Mouse (Mus musculus) gastrocnemius, postnatal 10 days (tissue): Measurements from ENCODE around the gene Pgc. TPM values are rescaled to one million over a fixed set of nuclear protein-coding genes. Genes with fewer than 3 reads are reported as not detected.

ENCODE experiments used
- DNase-seq: peaks from one replicate; pipeline ENCODE4 v3.0.0; 2021; ENCODE audit warnings: mixed read lengths
- total RNA-seq, 2 experiments: library from RNA; stranded (reverse); gene quantifications; 2 replicates each; pipeline ENCODE4 v1.2.3; 2021

Gene Pgc
- total RNA-seq, 2 experiments from 2014 or later = not detected

- no peak for DNase-seq
Measured at GRCm38 (mm10) chr17:47708972-47709371, 17.7 kb upstream of the Pgc start.

- DNase-seq = no peak
Measured at GRCm38 (mm10) chr17:47710036-47710435, 16.6 kb upstream of the Pgc start.

- no peak for DNase-seq
Measured at GRCm38 (mm10) chr17:47711883-47712282, 14.8 kb upstream of the Pgc start.

GRCm38 (mm10) chr17:47712889-47713571, 13.6 kb upstream of the Pgc start:
- no peak for DNase-seq

GRCm38 (mm10) chr17:47715037-47715436, 11.6 kb upstream of the Pgc start:
- DNase-seq = no peak

- no peak for DNase-seq
Measured at GRCm38 (mm10) chr17:47721183-47721582, 5.5 kb upstream of the Pgc start.

- DNase-seq = no peak
Measured at GRCm38 (mm10) chr17:47730633-47731575, 4.3 kb downstream of the Pgc start.

GRCm38 (mm10) chr17:47735553-47736100, 9.0 kb downstream of the Pgc start:
- DNase-seq = no peak

- DNase-seq = peak; percentile 100
Measured at GRCm38 (mm10) chr17:47736856-47737255, 10.2 kb downstream of the Pgc start, which contains the start of gene Tfeb. Gene Tfeb, plus strand, starts transcription at chr17:47737030.

- peak; percentile 89 for DNase-seq
Measured at GRCm38 (mm10) chr17:47737271-47738065, 10.8 kb downstream of the Pgc start.

GRCm38 (mm10) chr17:47738066-47738878, 11.6 kb downstream of the Pgc start:
- DNase-seq = peak; percentile 68

- DNase-seq = no peak
Measured at GRCm38 (mm10) chr17:47738879-47739798, 12.5 kb downstream of the Pgc start.

- DNase-seq = no peak
Measured at GRCm38 (mm10) chr17:47740186-47740585, 13.5 kb downstream of the Pgc start.

- no peak for DNase-seq
Measured at GRCm38 (mm10) chr17:47742991-47743734, 16.5 kb downstream of the Pgc start.

GRCm38 (mm10) chr17:47744086-47744485, 17.4 kb downstream of the Pgc start:
- no peak for DNase-seq

- no peak for DNase-seq
Measured at GRCm38 (mm10) chr17:47744746-47745368, 18.2 kb downstream of the Pgc start.

- DNase-seq = peak; percentile 59
Measured at GRCm38 (mm10) chr17:47748791-47749553, 22.3 kb downstream of the Pgc start.

GRCm38 (mm10) chr17:47749626-47750025, 23.0 kb downstream of the Pgc start:
- DNase-seq = no peak
